Mouse (Mus musculus) embryonic facial prominence, embryonic 14.5 days (tissue): ENCODE data around the gene Igtp. TPM values are rescaled to one million over a fixed set of nuclear protein-coding genes. Genes with fewer than 3 reads are reported as not detected.
"Not testable (repeated sequence)": the region's sequence is repeated elsewhere in the genome, so short reads cannot be mapped to it uniquely, and the experiment has no call there.

ENCODE experiments used
- ATAC-seq: fragments of 200-750 bp; cut with Nextera tagmentation; 2 replicates; pipeline ENCODE4 v1.8.0; 2017; ENCODE audit warnings: low read depth, moderate number of reproducible peaks, moderate TSS enrichment
- DNase-seq: peaks from one replicate; pipeline ENCODE4 v3.0.0-alpha.2; 2015; ENCODE audit warnings: low spot score
- H3K27ac ChIP-seq: fragments of 300-500 bp; sonication (generic); replicated peaks from 2 replicates; pipeline ENCODE4 v1.5.1; 2014; ENCODE audit warnings: low read depth, mild to moderate bottlenecking, low read length, moderate library complexity
- H3K27me3 ChIP-seq: fragments of 300-500 bp; sonication (generic); replicated peaks from 2 replicates; pipeline ENCODE4 v1.6.1; 2014; ENCODE audit warnings: low read length; ENCODE audit not compliant: control insufficient read depth, insufficient read depth
- H3K36me3 ChIP-seq: fragments of 300-500 bp; sonication (generic); 2 replicates; pipeline ENCODE4 v1.6.1; 2014; ENCODE audit warnings: low read length, mixed read lengths; ENCODE audit not compliant: control insufficient read depth, insufficient read depth
- H3K4me1 ChIP-seq: fragments of 300-500 bp; sonication (generic); 2 replicates; pipeline ENCODE4 v1.6.1; 2014; ENCODE audit warnings: antibody characterized with exemption, low read length; ENCODE audit not compliant: control insufficient read depth, insufficient read depth
- H3K4me2 ChIP-seq: fragments of 300-500 bp; sonication (generic); 2 replicates; pipeline ENCODE4 v1.6.1; 2014; ENCODE audit warnings: low read depth, mild to moderate bottlenecking, low read length, moderate library complexity, mixed read lengths
- H3K4me3 ChIP-seq: fragments of 300-500 bp; sonication (generic); 2 replicates; pipeline ENCODE4 v1.5.1; 2014; ENCODE audit warnings: low read depth, mild to moderate bottlenecking, low read length
- H3K9ac ChIP-seq: fragments of 300-500 bp; sonication (generic); 2 replicates; pipeline ENCODE4 v1.6.1; 2014; ENCODE audit warnings: low read depth, mild to moderate bottlenecking, low read length, moderate library complexity, mixed read lengths
- H3K9me3 ChIP-seq: fragments of 300-500 bp; sonication (generic); 2 replicates; pipeline ENCODE4 v1.6.1; 2016; ENCODE audit warnings: low read length; ENCODE audit not compliant: control insufficient read depth
- WGBS: fragments of 180-500 bp; shearing (Covaris S2); extraction: QIAGEN DNeasy Blood & Tissue Kit; methylation state at CpG from one replicate; pipeline ENCODE4 v1.1.7; 2014; 5-methylcytosine and 5-hydroxymethylcytosine counted together
- polyA plus RNA-seq: library from polyadenylated mRNA; unstranded; fragments of >200 nt; fragmentation: Nextera tagmentation; extraction: Ambion mirVana; gene quantifications from 2 replicates; pipeline ENCODE4 v1.2.1, GENCODE M21; 2014

Igtp gene
- polyA plus RNA-seq, 1 experiment from 2014 or later: 16.7 TPM

- not testable (repeated sequence) for ATAC-seq
Observed at GRCm38 (mm10) chr11:58234551-58234950, 35.2 kb downstream of the Igtp start.

GRCm38 (mm10) chr11:58235152-58235551 lies 35.8 kb downstream of the Igtp start:
- Histone ChIP-seq H3K4me2 (no peak overlapping the region), H3K27ac (no peak overlapping the region), H3K9me3 (no peaks in the 10 kb centered on the region), H3K4me1 (0 out of 2 replicates have a peak, but pooled peaks cover 5% of the 10 kb centered on the region), H3K9ac (no peak overlapping the region), H3K36me3 (no peaks in the 10 kb centered on the region), H3K27me3 (no peaks in the 10 kb centered on the region), H3K4me3 (no peak overlapping the region)
- no peak for ATAC-seq
- peak; percentile 16 for DNase-seq
- WGBS: 23% methylated on average over 6 of the region's 6 CpGs

More at GRCm38 (mm10) chr11:58234551-58234950, 35.2 kb downstream of the Igtp start:
- not testable (repeated sequence) for H3K4me1 ChIP-seq, H3K36me3 ChIP-seq, H3K4me3 ChIP-seq, H3K9me3 ChIP-seq, H3K27me3 ChIP-seq, H3K4me2 ChIP-seq, DNase-seq, H3K9ac ChIP-seq, H3K27ac ChIP-seq
- WGBS: 78% methylated on average over 3 of the region's 3 CpGs

- no peaks in the 10 kb centered on the region for H3K36me3 ChIP-seq
- DNase-seq (peak; percentile 86), ATAC-seq (peak; percentile 94)
- peak overlapping the region; percentile 70 for H3K4me2 ChIP-seq
- 3% methylated on average over 33 of the region's 37 CpGs for WGBS
- H3K27ac ChIP-seq: no peak overlapping the region
- H3K4me3 ChIP-seq: peak overlapping the region; percentile 40
- 0 out of 2 replicates have a peak, but pooled peaks cover 5% of the 10 kb centered on the region for H3K4me1 ChIP-seq
- peak overlapping the region; percentile 43 for H3K9ac ChIP-seq
- no peaks in the 10 kb centered on the region for H3K9me3 ChIP-seq
- H3K27me3 ChIP-seq: no peaks in the 10 kb centered on the region
Observed at GRCm38 (mm10) chr11:58238840-58239791, 39.8 kb downstream of the Igtp start.

- Histone ChIP-seq H3K27ac (no peak overlapping the region), H3K9ac (no peak overlapping the region), H3K4me3 (no peak overlapping the region), H3K4me1 (no peaks in the 10 kb centered on the region), H3K9me3 (no peaks in the 10 kb centered on the region), H3K36me3 (no peaks in the 10 kb centered on the region), H3K4me2 (no peak overlapping the region), H3K27me3 (no peaks in the 10 kb centered on the region)
- ATAC-seq (peak; percentile 65; the same call in 1 of the 2 replicates), DNase-seq (peak; percentile 51)
- WGBS: 36% methylated on average over 4 of the region's 4 CpGs
Observed at GRCm38 (mm10) chr11:58247294-58247693, 47.9 kb downstream of the Igtp start.

- H3K9me3 ChIP-seq: no peaks in the 10 kb centered on the region
- no peak overlapping the region for H3K4me2 ChIP-seq
- 78% methylated on average over 7 of the region's 7 CpGs for WGBS
- H3K4me3 ChIP-seq: no peak overlapping the region
- no peaks in the 10 kb centered on the region for H3K4me1 ChIP-seq
- no peak overlapping the region for H3K9ac ChIP-seq
- no peaks in the 10 kb centered on the region for H3K36me3 ChIP-seq
- ATAC-seq (no peak), DNase-seq (no peak)
- no peaks in the 10 kb centered on the region for H3K27me3 ChIP-seq
- no peak overlapping the region for H3K27ac ChIP-seq
Observed at GRCm38 (mm10) chr11:58249203-58249981, 50.0 kb downstream of the Igtp start.

GRCm38 (mm10) chr11:58250550-58250949 lies 51.2 kb downstream of the Igtp start:
- ATAC-seq (peak; percentile 65; the same call in 1 of the 2 replicates), DNase-seq (peak; percentile 48)
- Histone ChIP-seq H3K4me3 (no peak overlapping the region), H3K9me3 (no peaks in the 10 kb centered on the region), H3K4me2 (no peak overlapping the region), H3K9ac (no peak overlapping the region), H3K4me1 (no peaks in the 10 kb centered on the region), H3K27ac (no peak overlapping the region), H3K27me3 (no peaks in the 10 kb centered on the region), H3K36me3 (no peaks in the 10 kb centered on the region)
- 66% methylated on average over 5 of the region's 5 CpGs for whole genome bisulfite sequencing

GRCm38 (mm10) chr11:58254411-58254810 lies 55.1 kb downstream of the Igtp start:
- 87% methylated on average over 3 of the region's 3 CpGs for WGBS
- Histone ChIP-seq H3K9me3 (no peaks in the 10 kb centered on the region), H3K27ac (no peak overlapping the region)

More at GRCm38 (mm10) chr11:58254411-58254810, 55.1 kb downstream of the Igtp start:
- H3K27me3 ChIP-seq: no peaks in the 10 kb centered on the region
- ATAC-seq: no peak
- no peaks in the 10 kb centered on the region for H3K36me3 ChIP-seq
- no peaks in the 10 kb centered on the region for H3K4me1 ChIP-seq
- no peak for DNase-seq
- H3K9ac ChIP-seq: no peak overlapping the region
- H3K4me3 ChIP-seq: no peak overlapping the region
- no peak overlapping the region for H3K4me2 ChIP-seq
